Mouse (Mus musculus) thymus, adult 18-20 months (tissue): ENCODE data around the gene L3mbtl3.

Experiments used
- DNase-seq, 2 experiments: peaks; one replicate each; pipeline ENCODE4 v3.0.0; 2022; ENCODE audit warnings: mixed read lengths in 2 of 2

The L3mbtl3 gene

DNA sequence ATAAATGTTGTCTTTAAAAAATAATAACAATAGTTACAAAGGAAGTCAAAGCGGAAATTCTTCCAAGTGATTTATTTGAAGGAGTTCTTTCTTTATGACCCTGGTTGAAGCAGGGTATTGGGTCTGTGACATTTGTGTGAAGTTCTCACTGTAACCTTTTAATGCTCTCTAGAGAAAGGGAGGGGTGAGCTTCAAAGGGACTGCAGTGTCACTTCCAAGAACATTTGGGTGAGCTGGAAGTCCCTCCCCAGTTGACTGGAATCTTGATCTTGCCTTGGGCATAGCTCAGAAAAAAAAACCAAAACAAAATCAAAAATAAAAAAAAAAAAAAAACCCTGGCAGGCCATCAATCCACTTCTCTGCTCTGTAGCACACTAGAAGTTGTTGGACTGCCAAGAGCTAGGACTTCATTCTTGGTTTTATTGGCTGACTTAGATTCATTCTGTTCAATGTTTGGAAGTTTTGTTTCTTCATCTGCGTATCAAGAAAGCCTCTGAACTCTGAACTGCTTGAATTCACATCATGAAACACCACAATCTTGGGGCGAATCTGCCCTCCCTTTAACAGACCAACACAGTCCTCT, 143.6 kb downstream of the L3mbtl3 start:
- no peak for DNase-seq

DNA sequence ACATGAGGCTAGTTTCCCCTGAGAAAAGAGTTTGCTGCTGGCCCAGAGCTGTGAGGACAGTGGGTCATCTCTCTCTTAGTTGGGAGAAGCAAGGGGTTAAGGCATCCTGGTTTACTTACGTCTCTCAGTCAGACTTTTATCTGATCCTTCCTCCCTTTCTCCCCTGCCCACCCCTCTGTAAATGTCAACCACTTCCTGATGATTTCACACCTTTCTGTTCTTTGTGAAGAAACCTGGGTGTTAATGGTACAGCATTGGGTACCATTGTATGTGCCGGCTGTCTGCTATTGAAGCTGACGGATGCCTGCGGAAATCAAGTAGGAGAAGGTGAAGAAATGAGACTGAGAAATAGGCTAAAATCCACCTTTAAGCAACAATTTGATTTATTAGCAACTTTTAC, 146.3 kb downstream of the L3mbtl3 start, which contains the start of gene Samd3:
Gene Samd3, plus strand, starts transcription at position 220 of the 400 bp plus-strand sequence.
- DNase-seq, result no peak

DNA sequence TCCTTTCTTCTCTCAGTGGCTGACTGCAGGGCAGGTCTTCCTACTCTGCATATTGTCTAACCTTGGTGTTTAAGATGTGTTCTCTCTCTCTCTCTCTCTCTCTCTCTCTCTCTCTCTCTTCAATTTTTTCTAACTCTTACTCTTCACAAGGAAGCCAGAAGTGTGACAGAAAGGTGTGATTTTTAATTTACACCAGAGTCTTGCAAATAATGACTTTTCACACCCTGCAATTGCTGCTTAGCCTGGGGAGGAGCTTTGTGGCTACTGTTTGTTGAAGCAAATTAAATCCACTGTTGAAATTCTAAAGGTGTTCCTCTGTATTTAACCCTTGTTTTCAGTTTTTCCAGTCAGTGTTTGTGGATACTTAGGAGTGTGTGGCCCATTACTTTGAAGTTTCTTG, 147.6 kb downstream of the L3mbtl3 start:
- DNase-seq, result no peak

DNA sequence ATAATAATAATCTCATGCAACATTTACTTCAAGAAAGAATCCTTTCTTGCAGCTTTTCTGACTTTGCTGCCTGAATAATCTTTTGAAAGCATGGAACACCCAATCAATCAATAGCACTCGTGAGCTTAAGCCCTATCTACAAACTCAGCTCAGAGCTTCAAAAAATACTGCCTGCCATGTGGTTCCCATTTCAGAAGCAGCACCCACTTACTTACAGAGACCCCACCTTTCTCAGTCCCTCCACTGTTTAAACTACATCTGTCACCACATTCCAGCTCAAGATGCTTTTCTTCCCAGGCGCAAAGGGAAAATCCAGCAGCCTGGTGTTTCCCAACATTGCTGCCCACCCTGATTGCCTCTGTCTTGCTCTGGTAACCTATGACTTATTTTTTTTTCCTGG, 149.0 kb downstream of the L3mbtl3 start:
- DNase-seq, result no peak

DNA sequence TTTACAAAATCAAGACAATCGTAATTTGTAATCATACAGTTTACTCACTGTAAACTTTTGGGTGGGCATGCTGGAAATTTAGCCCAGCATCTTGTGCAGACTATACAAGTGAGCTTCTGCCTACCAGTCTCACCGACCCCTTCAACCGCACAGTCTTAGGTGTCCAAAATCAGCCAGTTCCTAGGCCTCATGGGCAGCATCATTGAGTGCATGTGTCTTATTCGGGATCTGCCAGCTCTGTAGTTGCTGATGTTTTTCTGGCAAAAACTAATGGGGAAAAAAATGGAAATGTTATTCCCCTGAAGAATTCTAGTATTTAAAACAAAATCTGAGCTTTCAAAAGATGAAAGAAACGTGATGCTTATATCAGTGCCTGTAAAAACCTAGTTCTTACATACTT, 149.5 kb downstream of the L3mbtl3 start:
- DNase-seq, result no peak
